Mouse (Mus musculus) midbrain, embryonic 15.5 days (tissue): ENCODE results near the gene Rab37. TPM values are rescaled to one million over a fixed set of nuclear protein-coding genes. Genes with fewer than 3 reads are reported as not detected.

Experiments used
- ATAC-seq: fragments of 200-750 bp; cut with Nextera tagmentation; replicated peaks from 2 replicates; pipeline ENCODE4 v1.8.0; 2017; ENCODE audit warnings: moderate TSS enrichment
- H3K27ac ChIP-seq: fragments of 300-500 bp; sonication (generic); 2 replicates; pipeline ENCODE4 v1.5.1; 2015; ENCODE audit warnings: mild to moderate bottlenecking, inconsistent platforms
- H3K27me3 ChIP-seq: fragments of 300-500 bp; sonication (generic); replicated peaks from 2 replicates; pipeline ENCODE4 v1.6.1; 2015; ENCODE audit warnings: inconsistent platforms
- H3K36me3 ChIP-seq: fragments of 300-500 bp; sonication (generic); replicated peaks from 2 replicates; pipeline ENCODE4 v1.6.1; 2015; ENCODE audit warnings: inconsistent platforms
- H3K4me1 ChIP-seq: fragments of 300-500 bp; sonication (generic); 2 replicates; pipeline ENCODE4 v1.6.1; 2015; ENCODE audit warnings: inconsistent platforms
- H3K4me2 ChIP-seq: fragments of 300-500 bp; sonication (generic); 2 replicates; pipeline ENCODE4 v1.6.1; 2015; ENCODE audit warnings: inconsistent platforms, mild to moderate bottlenecking, moderate library complexity
- H3K4me3 ChIP-seq: fragments of 300-500 bp; sonication (generic); 2 replicates; pipeline ENCODE4 v1.5.1; 2015; ENCODE audit warnings: mild to moderate bottlenecking, inconsistent platforms
- H3K9ac ChIP-seq: fragments of 300-500 bp; sonication (generic); 2 replicates; pipeline ENCODE4 v1.6.1; 2015; ENCODE audit warnings: mild to moderate bottlenecking, inconsistent platforms
- H3K9me3 ChIP-seq: fragments of 300-500 bp; sonication (generic); 2 replicates; pipeline ENCODE4 v1.6.1; 2016; ENCODE audit warnings: inconsistent platforms
- WGBS: fragments of 180-500 bp; shearing (Covaris S2); methylation state at CpG from one replicate; pipeline ENCODE4 v1.1.7; 2015; ENCODE audit warnings: mixed read lengths; 5-methylcytosine and 5-hydroxymethylcytosine counted together
- polyA plus RNA-seq: library from polyadenylated mRNA; unstranded; fragments of >200 nt; fragmentation: Nextera tagmentation; extraction: Ambion mirVana; gene quantifications from 2 replicates; pipeline ENCODE4 v1.2.1, GENCODE M21; 2015

The Rab37 gene
- polyA plus RNA-seq, 1 experiment from 2014 or later, result 1.1 TPM

- Histone ChIP-seq H3K4me2 (no peak overlapping the region), H3K36me3 (no peaks in the 10 kb centered on the region), H3K9ac (no peak overlapping the region), H3K4me3 (no peak overlapping the region), H3K27ac (no peak overlapping the region), H3K9me3 (no peaks in the 10 kb centered on the region), H3K27me3 (peaks cover 25% of the 10 kb centered on the region), H3K4me1 (peaks cover 13% of the 10 kb centered on the region)
- WGBS, result 61% methylated on average over 6 of the region's 6 CpGs
- ATAC-seq, result no peak
These were observed 1.4 kb upstream of the Rab37 start for GRCm38 (mm10) chr11:115089853-115090252.

DNA sequence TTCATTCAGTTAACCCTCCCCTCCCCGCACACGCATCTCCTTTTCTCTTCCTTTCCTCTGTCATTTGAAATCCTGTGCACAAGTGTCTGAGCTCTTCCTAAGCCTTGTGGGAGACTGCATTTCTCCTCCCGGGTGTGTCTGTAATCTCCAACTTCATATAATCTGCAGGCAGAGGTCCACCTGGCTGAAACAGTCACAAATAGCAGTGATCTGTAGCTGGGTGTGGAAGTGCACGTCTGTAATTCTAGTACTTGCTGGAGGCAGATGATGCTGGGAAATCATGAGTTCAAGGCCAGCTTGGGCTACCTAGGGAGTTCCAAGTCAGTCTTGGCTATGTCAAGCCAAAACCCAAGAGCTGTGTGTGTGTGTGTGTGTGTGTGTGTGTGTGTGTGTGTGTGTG, 909 bp downstream of the Rab37 start:
- H3K4me1 ChIP-seq, result peaks cover 11% of the 10 kb centered on the region
- peak overlapping the region; percentile 61 for H3K4me2 ChIP-seq
- peaks cover 25% of the 10 kb centered on the region for H3K27me3 ChIP-seq
- no peaks in the 10 kb centered on the region for H3K36me3 ChIP-seq
- no peaks in the 10 kb centered on the region for H3K9me3 ChIP-seq
- no peak for ATAC-seq
- WGBS, result 11% methylated on average over 4 of the region's 4 CpGs
- H3K9ac ChIP-seq, result no peak overlapping the region
- H3K4me3 ChIP-seq, result no peak overlapping the region
- no peak overlapping the region for H3K27ac ChIP-seq

DNA sequence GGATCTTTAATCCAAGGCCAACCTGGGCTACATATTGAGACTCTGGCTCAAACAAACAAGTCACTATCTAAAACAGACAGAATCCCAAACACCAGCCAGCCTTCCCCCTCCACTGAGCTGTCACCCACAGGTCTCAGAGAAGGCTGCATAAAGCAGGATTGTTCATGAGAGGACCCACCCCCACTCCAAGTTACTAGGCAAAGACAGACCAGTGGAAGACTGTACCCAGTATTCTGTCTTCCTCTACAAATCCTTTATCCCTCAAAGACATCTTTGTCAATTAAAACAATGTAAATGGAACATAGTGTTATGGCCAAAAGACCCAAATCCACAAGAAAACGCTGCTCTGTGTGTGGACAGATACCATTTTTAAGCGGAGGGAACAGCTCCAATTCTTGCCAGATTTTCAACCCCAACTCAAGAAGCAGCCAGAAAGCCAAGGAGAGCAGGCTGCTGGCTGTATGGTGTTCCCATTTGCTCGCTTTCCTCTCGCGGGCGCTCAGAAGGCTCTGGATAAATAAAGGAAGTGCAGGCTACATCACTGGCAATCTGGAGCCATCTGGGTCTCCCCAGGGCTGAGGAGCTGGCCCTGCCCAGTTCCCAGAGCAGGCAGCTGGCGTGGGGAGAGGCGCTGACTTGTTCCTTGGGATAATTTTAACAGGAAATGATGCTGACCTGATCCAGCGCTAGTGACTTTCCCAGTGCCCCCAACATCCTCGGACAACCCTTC, 7.1 kb downstream of the Rab37 start:
- Histone ChIP-seq H3K9me3 (no peaks in the 10 kb centered on the region), H3K4me2 (no peak overlapping the region), H3K27ac (no peak overlapping the region), H3K9ac (no peak overlapping the region), H3K4me1 (no peaks in the 10 kb centered on the region), H3K4me3 (no peak overlapping the region), H3K27me3 (no peaks in the 10 kb centered on the region), H3K36me3 (no peaks in the 10 kb centered on the region)
- WGBS, result 63% methylated on average over 10 of the region's 10 CpGs
- no peak for ATAC-seq

DNA sequence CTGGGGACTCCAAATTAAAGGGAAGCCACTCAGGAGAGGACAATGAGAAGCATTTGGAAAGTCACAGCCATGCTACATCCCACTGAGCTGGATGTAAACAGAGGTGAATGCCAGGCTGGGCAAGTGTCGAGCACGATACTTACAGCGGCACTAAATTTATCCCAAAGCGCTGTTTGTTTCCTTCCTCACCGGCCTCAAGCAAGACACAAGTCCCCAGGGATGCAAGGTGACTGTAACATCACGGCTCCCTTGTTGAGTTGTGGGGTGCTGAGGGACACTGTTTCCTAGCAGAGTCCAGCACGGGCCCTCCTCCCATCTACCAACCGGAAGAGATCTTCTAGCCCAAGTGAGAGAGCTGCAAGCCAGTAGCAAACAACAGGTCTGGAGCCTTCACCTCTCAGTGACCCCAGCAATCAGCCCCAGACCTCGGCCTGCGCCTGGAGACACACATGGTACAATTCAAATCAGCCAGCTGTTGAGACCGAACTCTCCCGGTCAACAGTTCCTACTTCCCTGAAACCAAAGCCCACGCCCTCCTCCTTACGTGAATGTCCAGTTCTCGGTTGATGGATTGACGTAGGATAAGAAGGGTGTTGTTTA, 8.1 kb downstream of the Rab37 start:
- H3K4me1 ChIP-seq, result no peaks in the 10 kb centered on the region
- no peaks in the 10 kb centered on the region for H3K27me3 ChIP-seq
- no peak for ATAC-seq
- H3K27ac ChIP-seq, result no peak overlapping the region
- H3K36me3 ChIP-seq, result no peaks in the 10 kb centered on the region
- no peak overlapping the region for H3K9ac ChIP-seq
- H3K9me3 ChIP-seq, result no peaks in the 10 kb centered on the region
- WGBS, result 78% methylated on average over 16 of the region's 16 CpGs
- H3K4me2 ChIP-seq, result no peak overlapping the region
- no peak overlapping the region for H3K4me3 ChIP-seq

DNA sequence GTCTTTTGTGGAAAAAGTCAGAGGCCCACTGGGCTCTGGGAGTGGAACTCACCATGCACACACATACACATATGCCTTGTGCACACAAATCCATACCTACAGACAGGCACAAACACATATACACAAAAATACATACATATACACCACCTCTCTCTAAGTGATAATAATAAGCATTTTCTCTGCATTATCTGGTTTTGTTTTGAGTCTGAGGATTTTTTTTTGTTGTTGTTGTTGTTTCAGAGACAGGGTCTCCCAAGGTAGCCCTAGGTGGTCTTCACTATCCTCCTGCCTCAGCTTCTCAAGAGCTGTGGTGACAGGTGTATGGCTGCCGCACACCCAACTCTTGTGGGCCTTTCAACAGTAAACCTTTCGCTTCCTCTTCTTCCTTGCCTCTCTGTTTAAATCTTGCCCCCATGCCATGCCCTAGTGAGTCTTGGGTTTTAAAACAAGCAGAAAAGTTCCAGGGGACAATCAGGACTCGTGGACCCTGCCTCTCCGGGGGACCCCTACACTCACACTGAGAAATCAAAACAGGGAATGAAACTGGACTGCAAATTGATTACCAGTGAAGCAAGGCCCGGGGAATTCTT, 8.9 kb downstream of the Rab37 start:
- H3K36me3 ChIP-seq, result no peaks in the 10 kb centered on the region
- H3K9ac ChIP-seq, result no peak overlapping the region
- H3K9me3 ChIP-seq, result no peaks in the 10 kb centered on the region
- WGBS, result 81% methylated on average over 5 of the region's 5 CpGs
- H3K27me3 ChIP-seq, result no peaks in the 10 kb centered on the region
- no peak for ATAC-seq
- no peak overlapping the region for H3K4me2 ChIP-seq
- H3K27ac ChIP-seq, result no peak overlapping the region
- no peaks in the 10 kb centered on the region for H3K4me1 ChIP-seq
- H3K4me3 ChIP-seq, result no peak overlapping the region

- Histone ChIP-seq H3K9ac (no peak overlapping the region), H3K9me3 (no peaks in the 10 kb centered on the region), H3K27me3 (no peaks in the 10 kb centered on the region), H3K4me2 (no peak overlapping the region), H3K4me1 (no peaks in the 10 kb centered on the region), H3K36me3 (no peaks in the 10 kb centered on the region), H3K4me3 (no peak overlapping the region), H3K27ac (no peak overlapping the region)
- ATAC-seq, result no peak
- 73% methylated on average over 7 of the region's 7 CpGs for WGBS
These were observed 9.5 kb downstream of the Rab37 start for GRCm38 (mm10) chr11:115100741-115101140.

- no peak overlapping the region for H3K27ac ChIP-seq
- no peaks in the 10 kb centered on the region for H3K27me3 ChIP-seq
- no peak overlapping the region for H3K4me3 ChIP-seq
- no peak for ATAC-seq
- H3K9ac ChIP-seq, result no peak overlapping the region
- no peaks in the 10 kb centered on the region for H3K9me3 ChIP-seq
- H3K4me2 ChIP-seq, result no peak overlapping the region
- 71% methylated on average over 6 of the region's 6 CpGs for WGBS
- no peaks in the 10 kb centered on the region for H3K36me3 ChIP-seq
- H3K4me1 ChIP-seq, result no peaks in the 10 kb centered on the region
These were observed 10.4 kb downstream of the Rab37 start for GRCm38 (mm10) chr11:115101615-115102051.

DNA sequence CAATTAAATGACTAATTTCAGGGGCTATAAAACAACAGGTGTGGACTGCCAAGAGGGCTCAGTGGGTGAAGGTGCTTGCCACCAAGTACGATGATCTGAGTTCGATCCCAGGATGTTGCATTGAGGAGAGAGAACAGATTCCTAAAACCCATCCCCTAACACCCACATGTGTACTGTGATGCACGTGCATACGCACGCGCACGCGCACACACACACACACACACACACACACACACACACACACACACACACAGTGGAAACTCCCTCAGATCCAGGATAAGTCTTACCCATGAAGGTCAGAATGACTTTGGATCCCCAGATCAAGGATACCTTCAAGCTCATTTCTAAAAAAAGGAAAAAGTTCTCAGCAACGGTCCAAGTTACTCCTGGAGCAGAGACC, 10.9 kb downstream of the Rab37 start:
- Histone ChIP-seq H3K27ac (no peak overlapping the region), H3K9me3 (no peaks in the 10 kb centered on the region), H3K36me3 (no peaks in the 10 kb centered on the region), H3K4me2 (no peak overlapping the region), H3K9ac (no peak overlapping the region), H3K27me3 (no peaks in the 10 kb centered on the region), H3K4me3 (no peak overlapping the region), H3K4me1 (no peaks in the 10 kb centered on the region)
- ATAC-seq, result no peak
- WGBS, result 93% methylated on average over 9 of the region's 9 CpGs

DNA sequence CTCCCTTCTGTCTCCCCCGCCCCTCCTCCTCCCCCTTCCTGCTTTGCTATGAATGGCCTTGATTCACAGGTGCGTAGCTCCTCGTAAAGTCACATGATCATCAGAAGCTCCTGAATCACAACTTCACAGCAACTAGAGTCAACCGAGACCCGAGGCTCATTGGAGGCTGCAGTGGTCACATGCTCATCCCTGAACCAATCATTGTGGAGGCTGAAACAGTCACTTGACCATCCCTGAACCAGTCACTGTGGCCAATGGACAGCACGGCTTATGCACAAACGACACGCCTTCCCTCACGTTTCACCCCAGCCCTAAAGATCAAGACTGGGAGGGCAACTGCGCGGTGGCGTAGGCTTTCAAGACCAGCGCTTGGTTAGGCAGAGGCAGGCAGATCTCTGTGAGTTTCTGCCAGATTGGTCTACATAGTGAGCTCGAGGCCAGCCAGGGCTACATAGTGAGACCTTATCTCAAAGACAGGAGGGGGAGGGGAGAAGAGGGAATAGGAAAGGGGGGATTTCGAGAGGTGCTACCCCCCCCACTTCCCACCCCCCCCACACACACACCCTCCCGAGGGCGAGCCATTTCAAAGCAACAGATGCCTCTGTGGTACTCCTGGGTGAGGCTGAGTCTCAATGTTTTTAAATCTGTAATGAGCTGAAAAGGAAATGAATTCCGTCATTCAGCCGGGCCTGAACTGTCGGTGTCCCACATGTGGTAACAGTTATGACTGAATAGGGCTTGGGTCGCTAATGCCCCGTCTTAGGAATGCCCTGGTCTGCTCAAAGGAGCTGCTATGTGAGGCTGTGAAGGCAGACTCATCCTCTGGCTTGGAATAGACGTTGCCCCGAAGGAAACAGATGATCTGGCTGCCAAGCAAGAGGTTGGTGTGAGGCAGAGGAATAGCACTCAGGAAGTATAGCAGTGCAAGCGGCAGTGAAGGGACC, 12.5 kb downstream of the Rab37 start:
- 89% methylated on average over 25 of the region's 25 CpGs for WGBS
- no peak overlapping the region for H3K9ac ChIP-seq
- no peak overlapping the region for H3K27ac ChIP-seq
- peaks cover 4% of the 10 kb centered on the region; the same call in 1 of the 2 replicates for H3K4me1 ChIP-seq
- no peak overlapping the region for H3K4me2 ChIP-seq
- H3K9me3 ChIP-seq, result no peaks in the 10 kb centered on the region
- no peak overlapping the region for H3K4me3 ChIP-seq
- no peaks in the 10 kb centered on the region for H3K36me3 ChIP-seq
- H3K27me3 ChIP-seq, result no peaks in the 10 kb centered on the region
- no peak for ATAC-seq

GRCm38 (mm10) chr11:115104769-115105563, 13.7 kb downstream of the Rab37 start:
- no peak overlapping the region for H3K4me2 ChIP-seq
- no peak for ATAC-seq
- 69% methylated on average over 8 of the region's 8 CpGs for WGBS

DNA sequence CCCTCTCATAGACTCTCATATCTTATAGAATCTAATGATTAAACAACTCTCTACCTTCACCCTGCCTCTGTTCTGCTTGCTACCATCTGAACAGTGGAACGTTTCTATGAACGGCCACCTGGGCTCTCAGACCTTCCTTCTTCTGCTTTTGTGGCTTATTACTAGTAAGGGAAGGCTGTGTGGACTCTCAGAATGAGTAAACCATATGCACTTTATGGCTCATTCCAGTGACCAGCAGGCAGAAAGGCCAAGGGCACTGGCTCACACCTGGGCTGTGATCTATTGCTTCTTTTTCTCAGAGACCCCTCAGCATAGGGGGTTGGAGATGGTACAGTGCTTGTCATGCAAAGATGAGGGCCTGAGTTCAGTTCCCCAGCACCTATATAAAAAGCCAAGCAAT, 15.4 kb downstream of the Rab37 start:
- ATAC-seq, result no peak
- Histone ChIP-seq H3K4me1 (peaks cover 4% of the 10 kb centered on the region; the same call in 1 of the 2 replicates), H3K9ac (no peak overlapping the region), H3K27ac (no peak overlapping the region), H3K27me3 (no peaks in the 10 kb centered on the region), H3K36me3 (no peaks in the 10 kb centered on the region), H3K4me2 (no peak overlapping the region), H3K9me3 (no peaks in the 10 kb centered on the region), H3K4me3 (no peak overlapping the region)
- 86% methylated on average over 2 of the region's 2 CpGs for WGBS

More at GRCm38 (mm10) chr11:115104769-115105563, 13.7 kb downstream of the Rab37 start:
- no peaks in the 10 kb centered on the region for H3K36me3 ChIP-seq
- no peaks in the 10 kb centered on the region for H3K9me3 ChIP-seq
- no peak overlapping the region for H3K27ac ChIP-seq
- H3K27me3 ChIP-seq, result no peaks in the 10 kb centered on the region
- no peak overlapping the region for H3K4me3 ChIP-seq
- peaks cover 4% of the 10 kb centered on the region; the same call in 1 of the 2 replicates for H3K4me1 ChIP-seq
- H3K9ac ChIP-seq, result no peak overlapping the region
